In the genomic region with DNA sequence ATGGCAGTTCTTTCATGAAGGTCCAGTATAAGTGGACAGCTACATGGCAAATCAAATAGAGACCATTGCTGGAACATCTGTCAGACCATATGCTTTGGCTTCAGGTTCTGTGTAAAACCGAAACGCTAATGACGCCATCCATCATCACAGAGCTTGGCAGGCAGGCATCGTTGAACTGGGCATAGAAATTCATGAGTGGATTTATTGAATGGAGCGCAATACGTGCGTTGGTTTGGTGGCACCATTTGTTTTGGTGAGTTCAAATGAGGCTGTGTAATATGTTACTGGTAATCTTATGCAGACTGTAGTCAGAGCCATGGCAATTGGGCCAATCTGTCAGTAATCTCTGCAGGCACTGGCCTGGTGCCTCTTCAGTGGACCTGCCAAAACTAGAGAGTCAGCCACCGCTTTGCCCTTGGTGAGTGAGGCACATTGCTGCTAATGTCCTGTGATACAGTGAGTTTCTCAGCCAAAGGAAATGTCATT, we compare ENCODE assay signal across 9 mouse cellular contexts.
DNase-seq lines count a peak whose midpoint lies in the region; ATAC-seq and TF ChIP-seq lines count a peak whose summit lies in the region.
"Had no signal": no experiment of that assay in that cellular context is flagged by ENCODE, and none has a peak within 500 bp of the region (broad histone marks: within the 10 kb centered on the region; RNA-seq: fewer than 3 reads in every experiment).

No protein-coding gene starts in this region.

- H3K27me3 ChIP-seq in heart, adult 2 months (ENCODE audit: control insufficient read depth, insufficient read depth, low read length) = no peaks in the 10 kb centered on the region
- H3K27me3 ChIP-seq in heart, embryonic 10.5 days (ENCODE audit: insufficient read depth, poor library complexity, severe bottlenecking) = no peaks in the 10 kb centered on the region
- H3K27me3 ChIP-seq: lung, embryonic 15.5 days had no signal

- H3K79me2 ChIP-seq in heart, adult 2 months (replicated peaks; ENCODE audit: control insufficient read depth, insufficient read depth, low read length) = no peaks in the 10 kb centered on the region

- TF ChIP-seq CTCF in heart, adult 2 months (IDR thresholded peaks at IDR 0.05) = no peak

- peak; percentile 46 to 72 for DNase-seq in heart, adult 2 months
- DNase-seq in heart, embryonic 10.5 days (ENCODE audit: low spot score) = no peak
- peak; percentile 36 for DNase-seq in adrenal gland, postnatal 14 days
- peak; percentile 84 for DNase-seq in cerebellum, adult 9-11 months
- peak; percentile 36 for DNase-seq in heart, postnatal 4 days
- no peak for DNase-seq in lung, postnatal 10 days
- DNase-seq in thymus, postnatal 10 days (ENCODE audit: low spot score in 2 of 2) = no peak

- no peak for TF ChIP-seq POLR2A in heart, adult 2 months (IDR thresholded peaks at IDR 0.05; ENCODE audit: insufficient read depth, low read depth, low read length)

- no peak overlapping the region for H3K27ac ChIP-seq in heart, adult 2 months
- no peak overlapping the region for H3K27ac ChIP-seq in heart, embryonic 10.5 days
- H3K27ac ChIP-seq: lung, embryonic 15.5 days had no signal

- H3K9me3 ChIP-seq in heart, embryonic 10.5 days = no peaks in the 10 kb centered on the region
- H3K9me3 ChIP-seq: lung, embryonic 15.5 days had no signal

- 0 out of 2 replicates have a peak, but pooled peaks have one; percentile 31 for TF ChIP-seq EP300 in heart, adult 2 months (IDR thresholded peaks at IDR 0.05; ENCODE audit: insufficient read depth, low read depth, low read length)

- H3K9ac ChIP-seq in heart, adult 2 months (ENCODE audit: low read depth, low read length) = no peak overlapping the region
- H3K9ac ChIP-seq: lung, embryonic 15.5 days had no signal

- intact Hi-C loops in heart, adult 2 months (cut with DNase I) = no loop called here

- H3K4me3 ChIP-seq in heart, adult 2 months = no peak overlapping the region
- no peak overlapping the region for H3K4me3 ChIP-seq in heart, embryonic 10.5 days
- H3K4me3 ChIP-seq: lung, embryonic 15.5 days had no signal

- WGBS in heart, adult 2 months = 71% methylated on average over 8 of the region's 8 CpGs
- WGBS in heart, embryonic 10.5 days = 92% methylated on average over 8 of the region's 8 CpGs

- H3K36me3 ChIP-seq in heart, adult 2 months (ENCODE audit: control insufficient read depth, insufficient read depth, low read length) = peaks cover 3% of the 10 kb centered on the region
- H3K36me3 ChIP-seq in heart, embryonic 10.5 days = no peaks in the 10 kb centered on the region
- H3K36me3 ChIP-seq: lung, embryonic 15.5 days had no signal

- no peak for ATAC-seq in frontal cortex, adult (ENCODE audit: low TSS enrichment)

- H3K4me1 ChIP-seq in heart, adult 2 months (ENCODE audit: control insufficient read depth, insufficient read depth, low read length) = no peaks in the 10 kb centered on the region
- peaks cover 3% of the 10 kb centered on the region; the same call in 1 of the 2 replicates for H3K4me1 ChIP-seq in heart, embryonic 10.5 days
- H3K4me1 ChIP-seq: lung, embryonic 15.5 days had no signal

Comparison
In these comparisons a context has a peak if more than half of its experiments do, and no peak if none do; other contexts are left out.
1. DNase-seq: peak in heart, adult 2 months (2 of 2), adrenal gland, postnatal 14 days (single experiment), cerebellum, adult 9-11 months (single experiment) and heart, postnatal 4 days (single experiment); none in heart, embryonic 10.5 days (single experiment), lung, postnatal 10 days (single experiment) and thymus, postnatal 10 days (0 of 2).